Mouse (Mus musculus) stomach, embryonic 14.5 days (tissue): ENCODE measurements at regions not wholly inside any gene's neighbourhood (a gene's known extent, or its start where the extent isn't known, plus 50 kb on each side); places are given as distances from the start of the nearest gene placed in this dataset.

Source experiments
- ATAC-seq: fragments of 200-750 bp; cut with Nextera tagmentation; 2 replicates; pipeline ENCODE4 v1.8.0; 2017; ENCODE audit warnings: low read depth, moderate TSS enrichment; ENCODE audit not compliant: insufficient number of reproducible peaks, insufficient read depth, low FRiP score
- H3K27ac ChIP-seq: fragments of 300-500 bp; sonication (generic); 2 replicates; pipeline ENCODE4 v1.5.1; 2014; ENCODE audit warnings: mild to moderate bottlenecking, low read length, moderate library complexity, mixed read lengths
- H3K27me3 ChIP-seq: fragments of 300-500 bp; sonication (generic); 2 replicates; pipeline ENCODE4 v1.6.1; 2014; ENCODE audit warnings: low read length, control low read depth, mixed read lengths; ENCODE audit not compliant: control insufficient read depth, insufficient read depth
- H3K36me3 ChIP-seq: fragments of 300-500 bp; sonication (generic); 2 replicates; pipeline ENCODE4 v1.6.1; 2014; ENCODE audit warnings: mild to moderate bottlenecking, control low read depth, low read length, moderate library complexity, mixed read lengths; ENCODE audit not compliant: control insufficient read depth, insufficient read depth
- H3K4me1 ChIP-seq: fragments of 300-500 bp; sonication (generic); 2 replicates; pipeline ENCODE4 v1.6.1; 2014; ENCODE audit warnings: low read length, control low read depth, mixed read lengths; ENCODE audit not compliant: control insufficient read depth, insufficient read depth
- H3K4me2 ChIP-seq: fragments of 300-500 bp; sonication (generic); replicated peaks from 2 replicates; pipeline ENCODE4 v1.6.1; 2014; ENCODE audit warnings: low read depth, low read length, control low read depth
- H3K4me3 ChIP-seq: fragments of 300-500 bp; sonication (generic); 2 replicates; pipeline ENCODE4 v1.5.1; 2014; ENCODE audit warnings: low read depth, low read length, control low read depth
- H3K9ac ChIP-seq: fragments of 300-500 bp; sonication (generic); replicated peaks from 2 replicates; pipeline ENCODE4 v1.6.1; 2014; ENCODE audit warnings: low read depth, mild to moderate bottlenecking, control low read depth, low read length, moderate library complexity, mixed read lengths
- H3K9me3 ChIP-seq: fragments of 300-500 bp; sonication (generic); 2 replicates; pipeline ENCODE4 v1.6.1; 2016; ENCODE audit warnings: low read depth, low read length, control low read depth; ENCODE audit not compliant: control insufficient read depth
- WGBS: fragments of 180-500 bp; shearing (Covaris S2); extraction: QIAGEN DNeasy Blood & Tissue Kit; methylation state at CpG from one replicate; pipeline ENCODE4 v1.1.7; 2014; 5-methylcytosine and 5-hydroxymethylcytosine counted together

DNA sequence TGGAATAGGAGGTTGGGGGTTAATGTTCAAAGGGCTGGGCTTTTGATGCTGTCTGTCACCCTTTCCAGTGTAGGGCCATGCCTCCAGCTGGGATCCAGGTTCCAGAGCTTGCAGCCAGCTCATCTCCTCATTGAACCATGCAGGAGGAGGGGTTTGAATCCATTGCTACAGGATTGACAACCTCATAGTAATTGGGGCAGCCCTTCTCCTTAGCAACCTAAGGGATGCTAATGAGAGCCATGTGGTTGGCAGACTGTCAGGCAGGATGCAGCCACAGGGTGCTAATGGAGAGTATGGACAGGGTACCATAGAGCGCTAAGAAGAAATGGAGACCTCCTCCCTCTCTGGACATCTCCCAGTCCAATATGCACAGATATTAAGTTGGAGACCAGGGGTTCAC lies 396.9 kb upstream of the Cdh4 start:
- H3K36me3 ChIP-seq: no peaks in the 10 kb centered on the region
- WGBS: 70% methylated on average over 1 of the region's 1 CpGs
- no peak overlapping the region for H3K9ac ChIP-seq
- no peak overlapping the region for H3K27ac ChIP-seq
- no peak for ATAC-seq
- H3K4me2 ChIP-seq: no peak overlapping the region
- H3K27me3 ChIP-seq: no peaks in the 10 kb centered on the region
- H3K4me3 ChIP-seq: no peak overlapping the region
- no peaks in the 10 kb centered on the region for H3K4me1 ChIP-seq
- no peaks in the 10 kb centered on the region for H3K9me3 ChIP-seq

- Histone ChIP-seq H3K27me3 (no peaks in the 10 kb centered on the region), H3K9me3 (no peaks in the 10 kb centered on the region), H3K36me3 (no peaks in the 10 kb centered on the region), H3K4me2 (no peak overlapping the region), H3K27ac (no peak overlapping the region), H3K9ac (no peak overlapping the region), H3K4me3 (no peak overlapping the region), H3K4me1 (no peaks in the 10 kb centered on the region)
- 29% methylated on average over 8 of the region's 8 CpGs for WGBS
- no peak for ATAC-seq
These were observed 387.8 kb upstream of the Cdh4 start for GRCm38 (mm10) chr2:179054441-179054840.

DNA sequence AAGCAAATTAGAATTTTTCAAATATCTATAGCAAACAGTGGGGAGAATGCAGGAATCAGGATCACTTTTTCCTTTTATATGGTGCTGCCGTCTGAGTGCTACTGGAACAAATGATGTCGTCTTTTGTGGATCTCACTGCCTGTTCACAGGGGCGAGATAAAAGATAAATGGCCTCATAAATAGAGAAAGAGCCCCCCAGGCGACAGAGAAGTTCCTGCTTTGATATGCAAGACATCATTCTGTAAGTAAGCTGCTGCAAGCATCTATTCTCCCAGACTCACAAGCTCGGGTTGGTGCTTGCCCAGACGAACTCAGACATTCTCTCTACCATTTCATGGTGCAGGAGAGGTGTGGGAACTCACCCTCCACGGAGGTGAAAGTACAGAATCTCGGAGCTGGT lies 377.6 kb upstream of the Cdh4 start:
- Histone ChIP-seq H3K4me1 (no peaks in the 10 kb centered on the region), H3K36me3 (no peaks in the 10 kb centered on the region), H3K27ac (no peak overlapping the region), H3K9ac (no peak overlapping the region), H3K9me3 (no peaks in the 10 kb centered on the region), H3K4me3 (no peak overlapping the region), H3K4me2 (no peak overlapping the region), H3K27me3 (no peaks in the 10 kb centered on the region)
- 49% methylated on average over 8 of the region's 8 CpGs for WGBS
- ATAC-seq: no peak

DNA sequence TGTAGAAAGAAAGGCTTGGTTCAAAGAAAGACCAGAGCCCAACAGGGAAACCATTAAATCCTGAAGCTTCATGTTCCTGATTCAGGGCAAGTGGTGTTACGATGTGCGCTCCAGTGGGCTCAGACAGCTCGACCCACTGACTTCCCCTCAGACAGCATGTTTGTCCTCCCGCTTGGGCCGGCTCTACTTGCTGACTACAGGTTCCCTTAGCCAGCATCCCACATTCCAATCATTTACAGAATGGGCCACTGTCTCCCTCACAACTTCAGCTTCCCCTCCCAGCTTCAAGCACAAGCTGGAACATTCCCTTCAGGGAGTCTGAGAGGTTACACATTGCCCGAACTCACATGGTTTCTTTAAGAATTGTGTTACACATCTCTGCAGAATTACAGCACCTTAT lies 372.7 kb upstream of the Cdh4 start:
- Histone ChIP-seq H3K4me3 (no peak overlapping the region), H3K27me3 (no peaks in the 10 kb centered on the region), H3K4me2 (no peak overlapping the region), H3K9ac (no peak overlapping the region), H3K9me3 (no peaks in the 10 kb centered on the region), H3K4me1 (no peaks in the 10 kb centered on the region), H3K27ac (no peak overlapping the region), H3K36me3 (no peaks in the 10 kb centered on the region)
- no peak for ATAC-seq
- 66% methylated on average over 6 of the region's 6 CpGs for WGBS

DNA sequence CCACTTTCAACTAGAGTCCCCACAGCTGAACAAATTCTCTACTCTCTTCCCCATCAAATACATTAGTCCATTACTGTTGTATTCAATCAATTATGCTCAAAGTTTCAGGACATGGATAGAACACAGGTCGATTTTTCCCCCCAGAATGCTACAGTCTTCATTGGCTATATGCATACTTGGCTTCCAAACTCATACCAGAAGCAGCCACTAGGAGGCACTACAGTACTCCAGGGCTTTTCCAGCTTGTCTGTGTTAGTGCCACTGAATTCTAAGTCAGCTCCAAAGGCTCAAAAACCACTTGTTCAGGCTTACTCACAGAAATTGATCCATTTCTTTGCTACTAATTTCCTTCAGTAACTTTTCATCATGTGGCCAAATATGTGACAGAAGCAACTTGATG lies 371.9 kb upstream of the Cdh4 start:
- 51% methylated on average over 1 of the region's 1 CpGs for WGBS
- ATAC-seq: no peak
- no peak overlapping the region for H3K27ac ChIP-seq

GRCm38 (mm10) chr2:179080462-179081274 lies 361.6 kb upstream of the Cdh4 start:
- WGBS: 69% methylated on average over 13 of the region's 13 CpGs
- no peak for ATAC-seq
- H3K27ac ChIP-seq: no peak overlapping the region

More for the DNA sequence above, 371.9 kb upstream of the Cdh4 start:
- H3K9me3 ChIP-seq: no peaks in the 10 kb centered on the region
- H3K36me3 ChIP-seq: no peaks in the 10 kb centered on the region
- H3K4me2 ChIP-seq: no peak overlapping the region
- no peaks in the 10 kb centered on the region for H3K4me1 ChIP-seq
- H3K4me3 ChIP-seq: no peak overlapping the region
- H3K9ac ChIP-seq: no peak overlapping the region
- H3K27me3 ChIP-seq: no peaks in the 10 kb centered on the region

GRCm38 (mm10) chr2:179086915-179087314 lies 355.3 kb upstream of the Cdh4 start:
- no peak overlapping the region for H3K27ac ChIP-seq
- H3K4me2 ChIP-seq: no peak overlapping the region
- H3K36me3 ChIP-seq: no peaks in the 10 kb centered on the region
- no peaks in the 10 kb centered on the region for H3K9me3 ChIP-seq
- no peak overlapping the region for H3K9ac ChIP-seq
- ATAC-seq: no peak
- H3K27me3 ChIP-seq: 0 out of 2 replicates have a peak, but pooled peaks cover 3% of the 10 kb centered on the region
- 83% methylated on average over 9 of the region's 9 CpGs for WGBS
- no peaks in the 10 kb centered on the region for H3K4me1 ChIP-seq
- no peak overlapping the region for H3K4me3 ChIP-seq

More at GRCm38 (mm10) chr2:179080462-179081274, 361.6 kb upstream of the Cdh4 start:
- no peaks in the 10 kb centered on the region for H3K27me3 ChIP-seq
- H3K4me3 ChIP-seq: no peak overlapping the region
- no peak overlapping the region for H3K4me2 ChIP-seq
- H3K36me3 ChIP-seq: no peaks in the 10 kb centered on the region
- no peak overlapping the region for H3K9ac ChIP-seq
- H3K4me1 ChIP-seq: no peaks in the 10 kb centered on the region
- H3K9me3 ChIP-seq: no peaks in the 10 kb centered on the region

- no peak overlapping the region for H3K27ac ChIP-seq
- WGBS: 72% methylated on average over 3 of the region's 3 CpGs
These were observed 350.8 kb upstream of the Cdh4 start for GRCm38 (mm10) chr2:179091480-179091879.

GRCm38 (mm10) chr2:179093996-179094395 lies 348.2 kb upstream of the Cdh4 start:
- 0 out of 2 replicates have a peak, but pooled peaks cover 3% of the 10 kb centered on the region for H3K27me3 ChIP-seq
- ATAC-seq: no peak
- no peaks in the 10 kb centered on the region for H3K4me1 ChIP-seq
- no peaks in the 10 kb centered on the region for H3K9me3 ChIP-seq
- 72% methylated on average over 11 of the region's 11 CpGs for WGBS
- H3K27ac ChIP-seq: no peak overlapping the region
- H3K4me2 ChIP-seq: no peak overlapping the region
- no peaks in the 10 kb centered on the region for H3K36me3 ChIP-seq
- no peak overlapping the region for H3K4me3 ChIP-seq
- H3K9ac ChIP-seq: no peak overlapping the region

More at GRCm38 (mm10) chr2:179091480-179091879, 350.8 kb upstream of the Cdh4 start:
- no peaks in the 10 kb centered on the region for H3K9me3 ChIP-seq
- no peak for ATAC-seq
- H3K9ac ChIP-seq: no peak overlapping the region
- 0 out of 2 replicates have a peak, but pooled peaks cover 3% of the 10 kb centered on the region for H3K27me3 ChIP-seq
- no peaks in the 10 kb centered on the region for H3K36me3 ChIP-seq
- no peak overlapping the region for H3K4me2 ChIP-seq
- no peaks in the 10 kb centered on the region for H3K4me1 ChIP-seq
- H3K4me3 ChIP-seq: no peak overlapping the region
